Mouse (Mus musculus): ENCODE results near the gene Clca4a. TPM values are rescaled to one million over a fixed set of nuclear protein-coding genes. Genes with fewer than 3 reads are reported as not detected.
"Not testable (repeated sequence)": the region's sequence is repeated elsewhere in the genome, so short reads cannot be mapped to it uniquely, and the experiment has no call there.

Gene Clca4a
- polyA plus RNA-seq, 1 experiment from 2014 or later: not detected

- Histone ChIP-seq H3K4me1 (replicated peaks; ENCODE audit: control insufficient read depth, insufficient read depth, low read length) (no peaks in the 10 kb centered on the region), H3K9ac (ENCODE audit: low read length) (no peak overlapping the region), H3K4me3 (ENCODE audit: low read depth, low read length) (no peak overlapping the region), H3K27ac (ENCODE audit: low read depth) (no peak overlapping the region), H3K9me3 (ENCODE audit: control insufficient read depth, low read length) (no peaks in the 10 kb centered on the region), H3K4me2 (ENCODE audit: low read length) (no peak overlapping the region), H3K36me3 (ENCODE audit: control insufficient read depth, insufficient read depth, low read length) (no peaks in the 10 kb centered on the region), H3K27me3 (replicated peaks; ENCODE audit: control insufficient read depth, insufficient read depth, low read length) (no peaks in the 10 kb centered on the region)
- ATAC-seq (replicated peaks; ENCODE audit: low FRiP score, low TSS enrichment, low read depth) (no peak), DNase-seq (ENCODE audit: low spot score) (no peak)
- WGBS: 79% methylated on average over 1 of the region's 1 CpGs
Measured at GRCm38 (mm10) chr3:144976091-144976490, 1.2 kb upstream of the Clca4a start.

GRCm38 (mm10) chr3:144971553-144972270 is 3.1 kb downstream of the Clca4a start:
- no peak overlapping the region for H3K9ac ChIP-seq (ENCODE audit: low read length)
- ATAC-seq (replicated peaks; ENCODE audit: low FRiP score, low TSS enrichment, low read depth): no peak
- H3K36me3 ChIP-seq (ENCODE audit: control insufficient read depth, insufficient read depth, low read length): no peaks in the 10 kb centered on the region
- DNase-seq (ENCODE audit: low spot score): no peak
- H3K4me3 ChIP-seq (ENCODE audit: low read depth, low read length): no peak overlapping the region
- 79% methylated on average over 9 of the region's 9 CpGs for WGBS
- H3K27ac ChIP-seq (ENCODE audit: low read depth): no peak overlapping the region
- H3K4me2 ChIP-seq (ENCODE audit: low read length): no peak overlapping the region
- H3K9me3 ChIP-seq (ENCODE audit: control insufficient read depth, low read length): no peaks in the 10 kb centered on the region
- no peaks in the 10 kb centered on the region for H3K27me3 ChIP-seq (replicated peaks; ENCODE audit: control insufficient read depth, insufficient read depth, low read length)
- H3K4me1 ChIP-seq (replicated peaks; ENCODE audit: control insufficient read depth, insufficient read depth, low read length): no peaks in the 10 kb centered on the region

- Histone ChIP-seq H3K4me2 (ENCODE audit: low read length) (no peak overlapping the region), H3K4me3 (ENCODE audit: low read depth, low read length) (no peak overlapping the region), H3K4me1 (replicated peaks; ENCODE audit: control insufficient read depth, insufficient read depth, low read length) (no peaks in the 10 kb centered on the region), H3K27me3 (replicated peaks; ENCODE audit: control insufficient read depth, insufficient read depth, low read length) (no peaks in the 10 kb centered on the region), H3K36me3 (ENCODE audit: control insufficient read depth, insufficient read depth, low read length) (no peaks in the 10 kb centered on the region), H3K27ac (ENCODE audit: low read depth) (no peak overlapping the region), H3K9ac (ENCODE audit: low read length) (no peak overlapping the region), H3K9me3 (ENCODE audit: control insufficient read depth, low read length) (no peaks in the 10 kb centered on the region)
- no peak for DNase-seq (ENCODE audit: low spot score)
- 88% methylated on average over 1 of the region's 1 CpGs for WGBS
- ATAC-seq (replicated peaks; ENCODE audit: low FRiP score, low TSS enrichment, low read depth): no peak
Measured at GRCm38 (mm10) chr3:144969755-144970154, 5.1 kb downstream of the Clca4a start.

- Histone ChIP-seq H3K4me2 (ENCODE audit: low read length) (no peak overlapping the region), H3K27ac (ENCODE audit: low read depth) (no peak overlapping the region), H3K9ac (ENCODE audit: low read length) (no peak overlapping the region), H3K36me3 (ENCODE audit: control insufficient read depth, insufficient read depth, low read length) (no peaks in the 10 kb centered on the region), H3K4me1 (replicated peaks; ENCODE audit: control insufficient read depth, insufficient read depth, low read length) (no peaks in the 10 kb centered on the region), H3K9me3 (ENCODE audit: control insufficient read depth, low read length) (no peaks in the 10 kb centered on the region), H3K27me3 (replicated peaks; ENCODE audit: control insufficient read depth, insufficient read depth, low read length) (no peaks in the 10 kb centered on the region), H3K4me3 (ENCODE audit: low read depth, low read length) (no peak overlapping the region)
- no peak for DNase-seq (ENCODE audit: low spot score)
- WGBS: 40% methylated on average over 4 of the region's 4 CpGs
- ATAC-seq (replicated peaks; ENCODE audit: low FRiP score, low TSS enrichment, low read depth): no peak
Measured at GRCm38 (mm10) chr3:144966074-144966473, 8.8 kb downstream of the Clca4a start.

GRCm38 (mm10) chr3:144950829-144951228 is 24.0 kb downstream of the Clca4a start:
- H3K4me2 ChIP-seq (ENCODE audit: low read length): no peak overlapping the region
- no peak for ATAC-seq (replicated peaks; ENCODE audit: low FRiP score, low TSS enrichment, low read depth)

GRCm38 (mm10) chr3:144947376-144947775 is 27.5 kb downstream of the Clca4a start:
- H3K9me3 ChIP-seq (ENCODE audit: control insufficient read depth, low read length); H3K9ac ChIP-seq (ENCODE audit: low read length); DNase-seq (ENCODE audit: low spot score); H3K4me3 ChIP-seq (ENCODE audit: low read depth, low read length); H3K27me3 ChIP-seq (replicated peaks; ENCODE audit: control insufficient read depth, insufficient read depth, low read length); H3K4me1 ChIP-seq (replicated peaks; ENCODE audit: control insufficient read depth, insufficient read depth, low read length); H3K4me2 ChIP-seq (ENCODE audit: low read length); ATAC-seq (replicated peaks; ENCODE audit: low FRiP score, low TSS enrichment, low read depth); H3K36me3 ChIP-seq (ENCODE audit: control insufficient read depth, insufficient read depth, low read length); H3K27ac ChIP-seq (ENCODE audit: low read depth): not testable (repeated sequence)
- WGBS: 37% methylated on average over 5 of the region's 5 CpGs

More at GRCm38 (mm10) chr3:144950829-144951228, 24.0 kb downstream of the Clca4a start:
- WGBS: 62% methylated on average over 4 of the region's 4 CpGs
- no peak for DNase-seq (ENCODE audit: low spot score)
- H3K27me3 ChIP-seq (replicated peaks; ENCODE audit: control insufficient read depth, insufficient read depth, low read length): no peaks in the 10 kb centered on the region
- H3K9me3 ChIP-seq (ENCODE audit: control insufficient read depth, low read length): no peaks in the 10 kb centered on the region
- no peak overlapping the region for H3K9ac ChIP-seq (ENCODE audit: low read length)
- no peak overlapping the region for H3K4me3 ChIP-seq (ENCODE audit: low read depth, low read length)
- no peak overlapping the region for H3K27ac ChIP-seq (ENCODE audit: low read depth)
- no peaks in the 10 kb centered on the region for H3K4me1 ChIP-seq (replicated peaks; ENCODE audit: control insufficient read depth, insufficient read depth, low read length)
- no peaks in the 10 kb centered on the region for H3K36me3 ChIP-seq (ENCODE audit: control insufficient read depth, insufficient read depth, low read length)

- not testable (repeated sequence) for ATAC-seq (replicated peaks; ENCODE audit: low FRiP score, low TSS enrichment, low read depth)
Measured at GRCm38 (mm10) chr3:144933625-144934024, 41.2 kb downstream of the Clca4a start.

GRCm38 (mm10) chr3:144933011-144933491 is 41.8 kb downstream of the Clca4a start:
- H3K27ac ChIP-seq (ENCODE audit: low read depth): no peak overlapping the region
- 95% methylated on average over 1 of the region's 1 CpGs for WGBS
- H3K27me3 ChIP-seq (replicated peaks; ENCODE audit: control insufficient read depth, insufficient read depth, low read length): no peaks in the 10 kb centered on the region
- DNase-seq (ENCODE audit: low spot score): no peak
- no peak overlapping the region for H3K4me2 ChIP-seq (ENCODE audit: low read length)
- H3K4me1 ChIP-seq (replicated peaks; ENCODE audit: control insufficient read depth, insufficient read depth, low read length): no peaks in the 10 kb centered on the region
- no peak overlapping the region for H3K4me3 ChIP-seq (ENCODE audit: low read depth, low read length)
- H3K9me3 ChIP-seq (ENCODE audit: control insufficient read depth, low read length): no peaks in the 10 kb centered on the region
- H3K9ac ChIP-seq (ENCODE audit: low read length): no peak overlapping the region
- no peaks in the 10 kb centered on the region for H3K36me3 ChIP-seq (ENCODE audit: control insufficient read depth, insufficient read depth, low read length)
- no peak for ATAC-seq (replicated peaks; ENCODE audit: low FRiP score, low TSS enrichment, low read depth)

More at GRCm38 (mm10) chr3:144933625-144934024, 41.2 kb downstream of the Clca4a start:
- H3K36me3 ChIP-seq (ENCODE audit: control insufficient read depth, insufficient read depth, low read length); H3K4me3 ChIP-seq (ENCODE audit: low read depth, low read length); DNase-seq (ENCODE audit: low spot score); H3K27me3 ChIP-seq (replicated peaks; ENCODE audit: control insufficient read depth, insufficient read depth, low read length); H3K9ac ChIP-seq (ENCODE audit: low read length); H3K9me3 ChIP-seq (ENCODE audit: control insufficient read depth, low read length); H3K4me2 ChIP-seq (ENCODE audit: low read length); H3K27ac ChIP-seq (ENCODE audit: low read depth); H3K4me1 ChIP-seq (replicated peaks; ENCODE audit: control insufficient read depth, insufficient read depth, low read length): not testable (repeated sequence)

- H3K9me3 ChIP-seq (ENCODE audit: control insufficient read depth, low read length): no peaks in the 10 kb centered on the region
- H3K9ac ChIP-seq (ENCODE audit: low read length): no peak within 1 kb of the TSS
- H3K27ac ChIP-seq (ENCODE audit: low read depth): no peak within 1 kb of the TSS
- no peaks in the 10 kb centered on the region for H3K27me3 ChIP-seq (replicated peaks; ENCODE audit: control insufficient read depth, insufficient read depth, low read length)
- H3K36me3 ChIP-seq (ENCODE audit: control insufficient read depth, insufficient read depth, low read length): no peaks in the 10 kb centered on the region
- no peaks in the 10 kb centered on the region for H3K4me1 ChIP-seq (replicated peaks; ENCODE audit: control insufficient read depth, insufficient read depth, low read length)
- no peak within 1 kb of the TSS for H3K4me2 ChIP-seq (ENCODE audit: low read length)
- ATAC-seq (replicated peaks; ENCODE audit: low FRiP score, low TSS enrichment, low read depth): no peak
- no peak for DNase-seq (ENCODE audit: low spot score)
- no peak within 1 kb of the TSS for H3K4me3 ChIP-seq (ENCODE audit: low read depth, low read length)
Measured at GRCm38 (mm10) chr3:144932335-144932734, 42.5 kb downstream of the Clca4a start, which contains the start of gene Clca4b. Clca4b (minus strand) TSS chr3:144932529.
